Mouse (Mus musculus) kidney, adult 2 months (tissue): ENCODE measurements around the gene Zfp385c.

ENCODE experiments used
- CTCF ChIP-seq: fragments of 200-500 bp; conservative IDR thresholded peaks from 2 replicates; pipeline ENCODE4 v1.5.1; 2011; ENCODE audit warnings: low read depth, mild to moderate bottlenecking, control low read depth, low read length, moderate library complexity, mixed read lengths; ENCODE audit not compliant: insufficient read depth, insufficient read length
- POLR2A ChIP-seq: fragments of 200-500 bp; IDR thresholded peaks from one replicate; pipeline ENCODE4 v1.6.1; 2011; ENCODE audit warnings: low read depth, low read length, control low read depth

- TF ChIP-seq CTCF (no peak), POLR2A (no peak)
Observed at GRCm38 (mm10) chr11:100651205-100651604, 41.0 kb downstream of the Zfp385c start.
